Mouse (Mus musculus) liver, embryonic 11.5 days (tissue): ENCODE measurements around the gene Elmo2. TPM values are rescaled to one million over a fixed set of nuclear protein-coding genes. Genes with fewer than 3 reads are reported as not detected.

ENCODE experiments used
- ATAC-seq: fragments of 200-750 bp; cut with Nextera tagmentation; replicated peaks from 2 replicates; pipeline ENCODE4 v1.8.0; 2017; ENCODE audit warnings: moderate number of reproducible peaks, mild to moderate bottlenecking, moderate TSS enrichment, moderate library complexity; ENCODE audit not compliant: low FRiP score
- DNase-seq: peaks from one replicate; pipeline ENCODE4 v3.0.0-alpha.2; 2017; ENCODE audit warnings: low spot score
- H3K27ac ChIP-seq: fragments of 300-500 bp; sonication (generic); 2 replicates; pipeline ENCODE4 v1.5.1; 2014; ENCODE audit warnings: mild to moderate bottlenecking, low read depth, low read length, control low read depth
- H3K27me3 ChIP-seq: fragments of 300-500 bp; sonication (generic); replicated peaks from 2 replicates; pipeline ENCODE4 v1.6.1; 2014; ENCODE audit warnings: low read length, mixed read lengths; ENCODE audit not compliant: control insufficient read depth, insufficient read depth
- H3K36me3 ChIP-seq: fragments of 300-500 bp; sonication (generic); 2 replicates; pipeline ENCODE4 v1.6.1; 2014; ENCODE audit warnings: mild to moderate bottlenecking, low read length, moderate library complexity, mixed read lengths; ENCODE audit not compliant: control insufficient read depth, insufficient read depth
- H3K4me1 ChIP-seq: fragments of 300-500 bp; sonication (generic); replicated peaks from 2 replicates; pipeline ENCODE4 v1.6.1; 2014; ENCODE audit warnings: low read length, mixed read lengths; ENCODE audit not compliant: control insufficient read depth, insufficient read depth
- H3K4me2 ChIP-seq: fragments of 300-500 bp; sonication (generic); 2 replicates; pipeline ENCODE4 v1.6.1; 2014; ENCODE audit warnings: mild to moderate bottlenecking, control low read depth, moderate library complexity
- H3K4me3 ChIP-seq: fragments of 300-500 bp; sonication (generic); 2 replicates; pipeline ENCODE4 v1.5.1; 2014; ENCODE audit warnings: low read depth, low read length, control low read depth
- H3K9ac ChIP-seq: fragments of 300-500 bp; sonication (generic); 2 replicates; pipeline ENCODE4 v1.6.1; 2014; ENCODE audit warnings: low read depth, low read length, control low read depth
- H3K9me3 ChIP-seq: fragments of 300-500 bp; sonication (generic); 2 replicates; pipeline ENCODE4 v1.6.1; 2016; ENCODE audit warnings: low read length, inconsistent platforms, mixed read lengths; ENCODE audit not compliant: control insufficient read depth
- WGBS: fragments of 180-500 bp; shearing (Covaris S2); extraction: QIAGEN DNeasy Blood & Tissue Kit; methylation state at CpG from one replicate; pipeline ENCODE4 v1.1.7; 2014; 5-methylcytosine and 5-hydroxymethylcytosine counted together
- polyA plus RNA-seq: library from polyadenylated mRNA; unstranded; fragments of >200 nt; fragmentation: Nextera tagmentation; extraction: Ambion mirVana; gene quantifications from 2 replicates; pipeline ENCODE4 v1.2.1, GENCODE M21; 2014

Elmo2 gene
- polyA plus RNA-seq, 1 experiment from 2014 or later: 36.4 TPM

- Histone ChIP-seq H3K36me3 (no peaks in the 10 kb centered on the region), H3K4me2 (no peak overlapping the region), H3K4me1 (no peaks in the 10 kb centered on the region), H3K4me3 (no peak overlapping the region), H3K27me3 (peaks cover 49% of the 10 kb centered on the region), H3K9ac (no peak overlapping the region), H3K27ac (no peak overlapping the region), H3K9me3 (no peaks in the 10 kb centered on the region)
- ATAC-seq: no peak
- WGBS: 59% methylated on average over 9 of the region's 9 CpGs
- no peak for DNase-seq
Measured at GRCm38 (mm10) chr2:165252801-165253200, 73.5 kb downstream of the Elmo2 start.

- Histone ChIP-seq H3K27me3 (peaks cover 53% of the 10 kb centered on the region), H3K36me3 (no peaks in the 10 kb centered on the region), H3K4me2 (no peak overlapping the region), H3K4me3 (no peak overlapping the region), H3K27ac (no peak overlapping the region), H3K9ac (no peak overlapping the region), H3K9me3 (no peaks in the 10 kb centered on the region), H3K4me1 (no peaks in the 10 kb centered on the region)
- ATAC-seq (no peak), DNase-seq (no peak)
- WGBS: 66% methylated on average over 8 of the region's 8 CpGs
Measured at GRCm38 (mm10) chr2:165252381-165252780, 73.9 kb downstream of the Elmo2 start.

DNA sequence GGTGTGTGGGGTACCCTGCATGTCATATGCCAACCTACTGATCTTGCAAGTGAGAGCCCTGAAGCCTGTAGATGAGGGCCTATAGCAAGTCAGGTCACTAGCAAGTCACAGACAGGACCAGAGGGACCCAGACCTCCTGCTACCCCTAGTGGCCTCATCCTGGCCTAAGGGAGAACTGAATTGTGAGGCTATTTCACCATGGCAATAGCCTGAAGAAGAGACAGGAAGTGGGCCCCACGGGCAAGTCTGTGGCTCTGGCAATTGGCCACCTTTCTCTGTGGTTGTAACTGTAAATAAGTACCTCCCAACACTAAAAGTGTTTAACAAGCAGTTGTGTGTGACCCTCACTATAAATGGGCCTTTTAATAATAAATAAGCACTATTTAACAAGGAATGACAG, 75.4 kb downstream of the Elmo2 start:
- H3K9ac ChIP-seq: no peak overlapping the region
- H3K4me3 ChIP-seq: no peak overlapping the region
- H3K4me2 ChIP-seq: no peak overlapping the region
- H3K9me3 ChIP-seq: no peaks in the 10 kb centered on the region
- peaks cover 57% of the 10 kb centered on the region for H3K27me3 ChIP-seq
- no peak for DNase-seq
- H3K4me1 ChIP-seq: no peaks in the 10 kb centered on the region
- 32% methylated on average over 1 of the region's 1 CpGs for WGBS
- no peak for ATAC-seq
- no peaks in the 10 kb centered on the region for H3K36me3 ChIP-seq
- no peak overlapping the region for H3K27ac ChIP-seq

DNA sequence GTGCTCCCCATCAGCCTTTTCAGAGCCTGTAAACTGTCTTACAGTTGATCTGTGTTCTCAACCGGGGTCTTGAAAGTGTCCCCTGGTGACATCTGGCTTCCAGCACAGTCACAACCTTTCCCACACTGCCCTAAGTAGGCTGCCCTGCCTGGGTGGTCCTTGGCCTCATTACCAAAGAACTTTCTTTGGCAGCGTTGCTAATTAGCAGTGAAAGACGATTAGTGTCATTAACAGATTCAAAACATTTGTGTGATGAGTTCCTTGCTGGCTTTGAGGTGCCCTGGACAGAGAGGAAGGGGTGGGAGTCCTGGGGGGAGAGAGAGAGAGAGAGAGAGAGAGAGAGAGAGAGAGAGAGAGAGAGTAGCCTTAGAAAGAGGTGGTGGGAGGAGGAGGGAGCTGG, 77.3 kb downstream of the Elmo2 start:
- Histone ChIP-seq H3K27ac (no peak overlapping the region), H3K27me3 (peaks cover 57% of the 10 kb centered on the region), H3K4me3 (no peak overlapping the region), H3K9ac (no peak overlapping the region), H3K4me1 (no peaks in the 10 kb centered on the region), H3K9me3 (no peaks in the 10 kb centered on the region), H3K36me3 (no peaks in the 10 kb centered on the region), H3K4me2 (no peak overlapping the region)
- ATAC-seq (no peak), DNase-seq (no peak)
- WGBS: 36% methylated on average over 3 of the region's 3 CpGs

DNA sequence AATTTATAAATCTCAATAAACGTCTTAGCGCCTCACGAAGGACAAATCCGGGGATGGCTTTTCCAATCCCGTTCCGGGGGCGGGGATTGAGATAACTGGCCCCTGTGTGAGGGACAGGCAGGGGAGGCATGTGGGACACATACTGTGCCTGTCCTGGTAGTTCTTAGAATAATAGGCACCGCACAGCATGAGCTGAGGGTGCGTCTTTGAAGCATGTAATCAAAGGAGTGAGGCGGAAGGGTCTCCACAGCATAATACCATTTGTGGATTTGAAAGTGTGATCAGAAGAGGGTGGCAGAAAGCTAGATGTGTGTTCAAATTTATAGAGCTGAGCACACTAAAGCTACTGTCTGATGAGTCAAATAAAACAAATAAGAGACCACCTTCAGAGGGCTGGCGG, 79.9 kb downstream of the Elmo2 start:
- no peak for ATAC-seq
- no peak for DNase-seq
- Histone ChIP-seq H3K4me1 (no peaks in the 10 kb centered on the region; the same call in 1 of the 2 replicates), H3K27ac (no peak overlapping the region), H3K4me3 (no peak overlapping the region), H3K36me3 (no peaks in the 10 kb centered on the region), H3K4me2 (no peak overlapping the region), H3K9me3 (no peaks in the 10 kb centered on the region), H3K27me3 (peaks cover 60% of the 10 kb centered on the region), H3K9ac (no peak overlapping the region)
- 19% methylated on average over 11 of the region's 11 CpGs for WGBS

- no peaks in the 10 kb centered on the region for H3K9me3 ChIP-seq
- no peak for ATAC-seq
- H3K4me2 ChIP-seq: no peak overlapping the region
- no peaks in the 10 kb centered on the region; the same call in 1 of the 2 replicates for H3K4me1 ChIP-seq
- no peak overlapping the region for H3K9ac ChIP-seq
- WGBS: 15% methylated on average over 11 of the region's 11 CpGs
- no peak overlapping the region for H3K4me3 ChIP-seq
- no peak for DNase-seq
- H3K27me3 ChIP-seq: peaks cover 89% of the 10 kb centered on the region
- H3K36me3 ChIP-seq: no peaks in the 10 kb centered on the region
- H3K27ac ChIP-seq: no peak overlapping the region
Measured at GRCm38 (mm10) chr2:165243122-165243720, 83.1 kb downstream of the Elmo2 start.

DNA sequence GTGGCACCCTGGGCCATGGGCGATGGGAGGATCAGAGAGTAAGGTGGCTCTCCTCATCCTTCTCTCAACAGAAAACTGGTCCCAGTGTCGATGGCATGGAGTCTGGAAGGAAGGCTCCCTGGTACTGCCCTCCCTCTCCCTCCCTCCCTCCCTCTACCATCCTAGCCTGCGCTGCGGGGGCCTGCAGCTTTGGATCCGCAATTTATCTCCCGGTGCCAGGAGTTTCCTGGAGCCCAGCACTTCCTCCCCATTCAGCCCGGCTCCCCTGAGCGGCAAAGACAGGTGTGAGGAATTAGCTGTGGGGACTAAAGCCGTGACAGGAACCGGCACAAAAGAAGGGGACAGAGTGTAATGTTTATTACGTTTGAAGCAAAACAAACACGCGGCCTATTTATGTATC, 83.7 kb downstream of the Elmo2 start:
- H3K4me1 ChIP-seq: no peaks in the 10 kb centered on the region; the same call in 1 of the 2 replicates
- no peaks in the 10 kb centered on the region for H3K9me3 ChIP-seq
- ATAC-seq (no peak), DNase-seq (no peak)
- no peak overlapping the region for H3K4me3 ChIP-seq
- H3K9ac ChIP-seq: no peak overlapping the region
- no peaks in the 10 kb centered on the region for H3K36me3 ChIP-seq
- H3K27me3 ChIP-seq: peaks cover 93% of the 10 kb centered on the region
- no peak overlapping the region for H3K27ac ChIP-seq
- H3K4me2 ChIP-seq: no peak overlapping the region
- 3% methylated on average over 13 of the region's 13 CpGs for WGBS

DNA sequence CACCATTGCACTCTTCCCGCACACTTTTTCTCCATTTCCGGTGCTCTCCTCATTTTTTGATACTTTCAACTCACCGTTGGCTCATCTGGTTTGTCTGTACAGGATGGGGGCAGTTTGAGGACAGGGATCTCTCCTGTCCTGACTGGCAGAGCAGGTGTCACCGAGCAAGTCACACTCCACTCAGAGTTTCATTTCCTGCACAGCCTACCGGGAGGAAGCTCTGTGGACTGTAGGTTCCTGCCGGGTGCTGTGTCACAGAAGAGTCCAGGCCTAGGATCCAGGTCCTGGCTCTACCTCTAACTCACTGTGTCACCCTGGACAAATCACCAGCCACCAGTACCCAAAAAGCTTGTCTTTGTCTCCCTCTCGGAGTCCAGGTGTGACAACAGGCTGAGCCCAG, 84.5 kb downstream of the Elmo2 start:
- Histone ChIP-seq H3K9me3 (no peaks in the 10 kb centered on the region), H3K4me1 (no peaks in the 10 kb centered on the region; the same call in 1 of the 2 replicates), H3K27ac (no peak overlapping the region), H3K4me3 (no peak overlapping the region), H3K27me3 (peaks cover 91% of the 10 kb centered on the region), H3K9ac (no peak overlapping the region), H3K36me3 (no peaks in the 10 kb centered on the region), H3K4me2 (no peak overlapping the region)
- WGBS: 34% methylated on average over 7 of the region's 7 CpGs
- ATAC-seq (no peak), DNase-seq (no peak)

GRCm38 (mm10) chr2:165240371-165240770, 85.9 kb downstream of the Elmo2 start:
- H3K9me3 ChIP-seq: no peaks in the 10 kb centered on the region
- no peak overlapping the region for H3K9ac ChIP-seq
- no peak overlapping the region for H3K4me2 ChIP-seq
- no peak overlapping the region for H3K4me3 ChIP-seq
- no peaks in the 10 kb centered on the region; the same call in 1 of the 2 replicates for H3K4me1 ChIP-seq
- 30% methylated on average over 8 of the region's 8 CpGs for WGBS
- DNase-seq (no peak), ATAC-seq (no peak)
- H3K36me3 ChIP-seq: no peaks in the 10 kb centered on the region
- H3K27ac ChIP-seq: no peak overlapping the region
- peaks cover 92% of the 10 kb centered on the region for H3K27me3 ChIP-seq
